Mouse (Mus musculus) limb, embryonic 14.5 days (tissue): Measurements from ENCODE around the gene Morn5. TPM values are rescaled to one million over a fixed set of nuclear protein-coding genes. Genes with fewer than 3 reads are reported as not detected.
A peak's percentile ranks its signal among the peaks of the same experiment; 100 is the strongest.

Experiments used
- ATAC-seq: fragments of 200-750 bp; cut with Nextera tagmentation; 2 replicates; pipeline ENCODE4 v1.8.0; 2017; ENCODE audit warnings: low read depth, moderate number of reproducible peaks, moderate TSS enrichment; ENCODE audit not compliant: low FRiP score
- DNase-seq: peaks from one replicate; pipeline ENCODE4 v3.0.0-alpha.2; 2015; ENCODE audit warnings: low spot score
- H3K27ac ChIP-seq: fragments of 300-500 bp; sonication (generic); replicated peaks from 2 replicates; pipeline ENCODE4 v1.5.1; 2014; ENCODE audit warnings: low read depth, mild to moderate bottlenecking, low read length, moderate library complexity, mixed read lengths
- H3K27me3 ChIP-seq: fragments of 300-500 bp; sonication (generic); 2 replicates; pipeline ENCODE4 v1.6.1; 2014; ENCODE audit warnings: low read length, mixed read lengths; ENCODE audit not compliant: control insufficient read depth, insufficient read depth
- H3K36me3 ChIP-seq: fragments of 300-500 bp; sonication (generic); 2 replicates; pipeline ENCODE4 v1.6.1; 2014; ENCODE audit warnings: mild to moderate bottlenecking, low read length, moderate library complexity, mixed read lengths; ENCODE audit not compliant: control insufficient read depth, insufficient read depth
- H3K4me1 ChIP-seq: fragments of 300-500 bp; sonication (generic); 2 replicates; pipeline ENCODE4 v1.6.1; 2014; ENCODE audit warnings: antibody characterized with exemption, low read length, mixed read lengths; ENCODE audit not compliant: control insufficient read depth, insufficient read depth
- H3K4me2 ChIP-seq: fragments of 300-500 bp; sonication (generic); replicated peaks from 2 replicates; pipeline ENCODE4 v1.6.1; 2014; ENCODE audit warnings: low read depth, mild to moderate bottlenecking, low read length, moderate library complexity; ENCODE audit not compliant: severe bottlenecking
- H3K4me3 ChIP-seq: fragments of 300-500 bp; sonication (generic); replicated peaks from 2 replicates; pipeline ENCODE4 v1.5.1; 2014; ENCODE audit warnings: low read length
- H3K9ac ChIP-seq: fragments of 300-500 bp; sonication (generic); 2 replicates; pipeline ENCODE4 v1.6.1; 2014; ENCODE audit warnings: mild to moderate bottlenecking, low read depth, low read length, moderate library complexity; ENCODE audit not compliant: severe bottlenecking
- H3K9me3 ChIP-seq: fragments of 300-500 bp; sonication (generic); 2 replicates; pipeline ENCODE4 v1.6.1; 2016; ENCODE audit warnings: low read length; ENCODE audit not compliant: control insufficient read depth
- POLR2A ChIP-seq: fragments of 200-500 bp; IDR thresholded peaks from 2 replicates; pipeline ENCODE4 v1.8.0; 2012; ENCODE audit warnings: inconsistent platforms, mild to moderate bottlenecking, moderate library complexity, borderline replicate concordance; ENCODE audit not compliant: insufficient read depth, insufficient read length; ENCODE audit errors: extremely low read depth
- WGBS: fragments of 180-500 bp; shearing (Covaris S2); extraction: QIAGEN DNeasy Blood & Tissue Kit; methylation state at CpG from one replicate; pipeline ENCODE4 v1.1.7; 2014; 5-methylcytosine and 5-hydroxymethylcytosine counted together
- polyA plus RNA-seq, 2 experiments: library from polyadenylated mRNA; depleted of rRNA in 1 of 2; stranded (reverse) in 1 of 2; unstranded in 1 of 2; fragments of >200 nt; fragmentation: Nextera tagmentation in 1 of 2; extraction: Ambion mirVana in 1 of 2; gene quantifications; 2 replicates each; pipeline versions ENCODE4 v1.2.1 to v1.2.3; 2012 to 2014

Morn5 gene
- polyA plus RNA-seq, 2 experiments: 0.19 TPM; not detected in 1

- Histone ChIP-seq H3K9ac (no peak overlapping the region), H3K27ac (no peak overlapping the region), H3K9me3 (no peaks in the 10 kb centered on the region), H3K4me2 (no peak overlapping the region), H3K4me1 (peaks cover 10% of the 10 kb centered on the region; the same call in 1 of the 2 replicates), H3K4me3 (no peak overlapping the region), H3K27me3 (no peaks in the 10 kb centered on the region), H3K36me3 (no peaks in the 10 kb centered on the region)
- no peak for TF ChIP-seq POLR2A
- ATAC-seq: no peak
- 21% methylated on average over 9 of the region's 9 CpGs for WGBS
- no peak for DNase-seq
Observed at GRCm38 (mm10) chr2:36081446-36081845, 32.2 kb downstream of the Morn5 start.

DNA sequence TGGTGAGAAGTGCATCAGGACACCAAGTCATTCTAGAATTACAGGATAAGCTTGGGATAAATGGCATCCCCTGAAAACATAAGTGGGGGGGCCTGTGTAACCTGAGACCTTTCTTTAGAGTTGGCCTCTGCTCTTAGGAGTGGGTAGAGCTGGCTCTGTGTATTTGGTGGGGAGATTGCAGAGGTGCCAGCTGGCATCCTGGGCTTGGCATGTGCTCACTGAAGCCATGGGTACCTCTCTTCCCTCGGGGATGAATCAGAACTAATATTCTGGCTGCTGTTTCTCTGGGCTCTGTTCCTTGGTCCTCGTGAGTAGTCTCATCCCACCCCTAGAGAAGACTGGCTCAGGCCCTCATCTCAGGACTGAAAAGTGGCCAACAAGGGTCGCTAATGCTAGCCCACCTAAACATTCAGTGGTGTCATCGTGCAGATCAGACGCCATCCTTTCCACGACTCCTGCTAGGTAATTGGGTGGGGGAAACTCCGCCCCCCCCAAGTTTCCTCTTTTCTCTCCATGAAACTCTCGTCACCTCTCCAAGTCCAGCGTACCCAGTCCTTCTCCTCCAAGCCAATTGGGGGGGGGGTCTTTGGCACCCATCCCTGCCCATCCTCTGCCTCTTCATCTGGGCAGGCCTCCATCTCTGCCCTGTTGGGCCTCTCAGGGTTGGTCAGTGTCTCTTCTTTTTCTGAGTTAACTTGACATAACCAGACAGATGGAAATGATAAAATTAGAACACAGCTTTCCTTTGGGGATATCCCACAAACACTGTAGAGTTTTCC lies 33.7 kb downstream of the Morn5 start:
- WGBS: 81% methylated on average over 9 of the region's 9 CpGs
- no peaks in the 10 kb centered on the region for H3K36me3 ChIP-seq
- DNase-seq (no peak), ATAC-seq (no peak)
- no peaks in the 10 kb centered on the region; the same call in 1 of the 2 replicates for H3K27me3 ChIP-seq
- H3K9ac ChIP-seq: no peak overlapping the region
- no peak overlapping the region for H3K4me2 ChIP-seq
- peaks cover 2% of the 10 kb centered on the region; the same call in 1 of the 2 replicates for H3K4me1 ChIP-seq
- no peaks in the 10 kb centered on the region for H3K9me3 ChIP-seq
- TF ChIP-seq POLR2A: no peak
- no peak overlapping the region for H3K27ac ChIP-seq
- no peak overlapping the region for H3K4me3 ChIP-seq

GRCm38 (mm10) chr2:36085041-36085440 lies 35.8 kb downstream of the Morn5 start:
- ATAC-seq: no peak
- no peaks in the 10 kb centered on the region for H3K36me3 ChIP-seq
- WGBS: 91% methylated on average over 1 of the region's 1 CpGs
- DNase-seq: no peak
- no peak overlapping the region for H3K27ac ChIP-seq
- H3K9ac ChIP-seq: no peak overlapping the region
- H3K4me3 ChIP-seq: no peak overlapping the region
- no peaks in the 10 kb centered on the region for H3K9me3 ChIP-seq
- no peak overlapping the region for H3K4me2 ChIP-seq
- peaks cover 5% of the 10 kb centered on the region; the same call in 1 of the 2 replicates for H3K27me3 ChIP-seq
- TF ChIP-seq POLR2A: no peak
- H3K4me1 ChIP-seq: no peaks in the 10 kb centered on the region

DNA sequence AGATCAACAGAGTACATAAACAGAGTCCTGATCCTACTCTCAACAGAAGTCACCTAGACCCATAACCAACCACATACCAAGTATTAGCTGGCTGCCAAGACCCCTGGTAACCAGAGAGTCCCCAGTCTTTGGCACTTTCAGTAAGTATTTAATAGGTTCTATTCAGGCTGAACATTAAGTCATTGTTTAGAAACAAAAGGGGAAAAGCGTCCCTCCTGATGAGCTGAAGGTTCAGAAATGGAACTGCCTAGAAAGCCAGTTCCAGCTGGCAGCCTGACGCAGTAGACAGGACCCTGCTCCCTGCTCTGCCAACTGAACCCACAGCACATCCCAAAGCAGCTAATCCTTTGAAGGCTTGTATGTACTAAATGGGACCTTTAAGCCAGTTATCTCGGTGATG lies 39.9 kb downstream of the Morn5 start:
- no peak overlapping the region for H3K4me3 ChIP-seq
- 57% methylated on average over 3 of the region's 3 CpGs for WGBS
- peaks cover 8% of the 10 kb centered on the region for H3K4me1 ChIP-seq
- no peaks in the 10 kb centered on the region for H3K9me3 ChIP-seq
- H3K4me2 ChIP-seq: no peak overlapping the region
- no peak overlapping the region for H3K27ac ChIP-seq
- peaks cover 46% of the 10 kb centered on the region for H3K27me3 ChIP-seq
- TF ChIP-seq POLR2A: no peak
- H3K36me3 ChIP-seq: no peaks in the 10 kb centered on the region
- no peak for ATAC-seq
- H3K9ac ChIP-seq: no peak overlapping the region
- no peak for DNase-seq

DNA sequence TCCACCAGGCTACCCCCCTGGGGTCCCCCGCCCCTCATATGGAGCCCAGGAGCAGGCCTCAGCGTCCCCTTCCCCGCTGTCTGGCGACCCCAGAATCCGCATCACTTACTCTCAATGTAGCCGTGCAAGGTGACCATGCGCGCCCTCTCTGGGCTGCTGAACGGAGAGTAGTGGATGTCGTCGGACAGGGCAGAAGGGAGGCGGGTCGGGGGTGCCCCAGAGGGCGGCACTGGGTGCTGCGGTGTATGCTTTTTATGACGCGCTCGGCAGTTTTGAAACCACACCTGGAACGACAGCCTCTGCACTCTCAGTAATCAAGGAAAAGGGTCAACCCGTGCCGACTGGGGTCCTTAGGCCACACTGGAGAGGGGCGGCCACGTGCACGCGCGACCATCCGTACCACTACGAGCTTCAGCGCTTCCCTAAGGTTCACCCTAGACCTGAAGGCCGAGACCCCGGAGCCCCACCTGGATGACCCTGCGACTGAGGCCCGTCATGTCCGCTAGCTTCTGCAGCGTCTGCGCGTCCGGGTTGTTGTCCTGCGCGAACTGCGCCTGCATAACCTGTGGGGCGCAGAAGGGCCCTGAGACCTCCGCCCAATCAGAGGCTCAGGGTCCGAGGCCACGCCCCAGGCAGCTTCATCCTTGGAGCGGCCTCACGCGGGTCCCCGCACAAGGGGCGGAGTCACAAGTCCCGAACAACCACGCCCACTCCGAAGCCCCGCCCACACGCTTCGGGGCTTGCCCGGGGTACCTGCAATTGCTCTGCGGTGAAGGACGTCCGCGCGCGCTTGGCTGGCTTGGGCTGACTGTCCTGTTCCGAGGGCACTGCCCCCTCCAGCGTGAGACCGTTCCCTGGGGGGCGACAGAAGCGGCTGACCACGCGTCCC lies 41.8 kb downstream of the Morn5 start:
- Histone ChIP-seq H3K4me2 (peak overlapping the region; percentile 62), H3K4me3 (peak overlapping the region; percentile 40), H3K4me1 (peaks cover 8% of the 10 kb centered on the region), H3K9ac (peak overlapping the region; percentile 36), H3K36me3 (no peaks in the 10 kb centered on the region), H3K9me3 (no peaks in the 10 kb centered on the region), H3K27me3 (peaks cover 65% of the 10 kb centered on the region), H3K27ac (no peak overlapping the region)
- 2% methylated on average over 64 of the region's 70 CpGs for WGBS
- TF ChIP-seq POLR2A: no peak
- DNase-seq (peak; percentile 36), ATAC-seq (peak; percentile 84)
